Mouse (Mus musculus): ENCODE data around the gene Atp5h. TPM values are rescaled to one million over a fixed set of nuclear protein-coding genes. Genes with fewer than 3 reads are reported as not detected.

Atp5h gene
- total and polyA plus RNA-seq, 3 experiments, result 107 to 764 (median 487) TPM

DNA sequence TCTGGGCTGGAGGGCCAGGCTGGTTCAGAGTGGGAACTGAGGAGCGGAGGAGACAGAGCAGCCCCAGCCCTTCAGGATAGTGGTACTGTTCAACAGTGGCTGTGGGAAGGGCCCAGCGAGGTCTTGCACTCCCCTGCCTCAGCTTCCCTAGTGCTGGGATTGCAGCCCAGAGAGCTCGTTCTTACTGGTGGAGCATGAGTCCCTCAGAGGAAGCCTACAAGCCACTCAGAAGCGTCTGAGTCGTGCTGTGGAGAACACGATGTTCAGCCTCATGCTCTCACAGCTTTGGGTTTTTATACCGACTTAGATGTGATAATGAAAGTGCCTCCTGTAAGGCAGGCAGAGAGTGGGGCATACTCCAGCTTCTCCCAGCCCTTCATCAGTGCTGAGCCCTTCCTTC is 4.9 kb upstream of the Atp5h start:
- ATAC-seq (ENCODE audit: extremely low read depth, insufficient number of reproducible peaks, low FRiP score, poor library complexity, severe bottlenecking), result no peak
- Histone ChIP-seq H3K9me3 (replicated peaks) (no peaks in the 10 kb centered on the region), H3K4me1 (ENCODE audit: insufficient read depth, low read depth, low read length) (peaks cover 25% of the 10 kb centered on the region), H3K27me3 (ENCODE audit: insufficient read depth, low read length) (no peaks in the 10 kb centered on the region), H3K4me3 (ENCODE audit: low read depth, low read length) (no peak overlapping the region), H3K36me3 (replicated peaks) (peaks cover 72% of the 10 kb centered on the region)
- no peak for DNase-seq (ENCODE audit: low spot score)
- TF ChIP-seq GATA2 (IDR thresholded peaks at IDR 0.05; ENCODE audit: borderline replicate concordance, low read depth, low read length) (no peak), POLR2AphosphoS5 (IDR thresholded peaks at IDR 0.05; ENCODE audit: insufficient replicate concordance, low read depth, low read length) (no peak), CTCF (IDR thresholded peaks at IDR 0.05; ENCODE audit: low read depth, low read length) (no peak), TAL1 (conservative IDR thresholded peaks at IDR 0.05; ENCODE audit: low read depth, low read length) (no peak), GATA1 (IDR thresholded peaks at IDR 0.05; ENCODE audit: borderline replicate concordance, low read length) (no peak)

DNA sequence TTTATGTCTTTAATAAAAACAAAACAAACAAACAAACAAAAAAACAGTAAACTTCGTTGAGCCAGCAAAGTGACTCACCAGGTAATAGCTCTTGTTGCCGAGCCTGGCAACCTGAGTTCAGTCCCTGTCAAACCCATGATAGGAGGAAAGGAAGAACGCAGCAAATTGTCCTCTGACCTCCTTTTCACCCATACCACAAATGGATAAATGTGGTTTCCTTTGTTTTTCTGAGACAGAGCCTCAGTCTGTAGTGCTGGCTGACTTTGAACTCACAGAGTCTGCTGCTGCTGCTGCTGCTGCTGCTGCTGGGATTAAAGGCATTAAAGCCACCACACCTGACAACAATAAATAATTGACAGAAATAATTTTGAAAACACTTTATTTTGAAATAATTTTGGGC is 3.3 kb upstream of the Atp5h start:
- no peak overlapping the region for H3K4me3 ChIP-seq (ENCODE audit: low read depth, low read length)
- no peak for DNase-seq (ENCODE audit: low spot score)
- peaks cover 36% of the 10 kb centered on the region for H3K4me1 ChIP-seq (ENCODE audit: insufficient read depth, low read depth, low read length)

DNA sequence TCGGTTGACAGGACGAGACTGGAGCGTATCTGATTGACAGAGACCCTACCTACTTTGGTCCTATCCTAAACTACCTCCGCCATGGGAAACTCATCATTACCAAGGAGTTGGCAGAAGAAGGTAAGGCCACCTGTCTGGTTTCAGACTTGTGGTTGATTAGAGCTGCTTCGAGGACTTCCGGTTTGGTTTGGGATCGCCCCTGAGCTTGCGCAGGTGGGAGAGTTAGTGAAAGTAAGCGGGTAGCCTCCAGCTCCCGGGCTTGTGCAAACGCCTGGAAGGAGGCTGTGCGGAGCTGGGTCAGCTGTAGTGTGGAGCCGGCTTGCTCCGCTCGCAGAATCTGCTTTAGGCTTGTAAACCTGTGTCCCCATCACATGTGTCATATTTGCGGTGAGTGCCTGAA is 2.2 kb upstream of the Atp5h start:
- Histone ChIP-seq H3K4me1 (ENCODE audit: insufficient read depth, low read depth, low read length) (peaks cover 45% of the 10 kb centered on the region), H3K36me3 (replicated peaks) (peaks cover 61% of the 10 kb centered on the region), H3K4me3 (ENCODE audit: low read depth, low read length) (no peak overlapping the region), H3K9me3 (replicated peaks) (no peaks in the 10 kb centered on the region), H3K27me3 (ENCODE audit: insufficient read depth, low read length) (no peaks in the 10 kb centered on the region)
- ATAC-seq (ENCODE audit: extremely low read depth, insufficient number of reproducible peaks, low FRiP score, poor library complexity, severe bottlenecking), result no peak
- no peak for DNase-seq (ENCODE audit: low spot score)
- TF ChIP-seq GATA2 (IDR thresholded peaks at IDR 0.05; ENCODE audit: borderline replicate concordance, low read depth, low read length) (no peak), POLR2AphosphoS5 (IDR thresholded peaks at IDR 0.05; ENCODE audit: insufficient replicate concordance, low read depth, low read length) (no peak), CTCF (IDR thresholded peaks at IDR 0.05; ENCODE audit: low read depth, low read length) (no peak), GATA1 (IDR thresholded peaks at IDR 0.05; ENCODE audit: borderline replicate concordance, low read length) (no peak), TAL1 (conservative IDR thresholded peaks at IDR 0.05; ENCODE audit: low read depth, low read length) (no peak)

More for the DNA sequence above, 3.3 kb upstream of the Atp5h start:
- Histone ChIP-seq H3K9me3 (replicated peaks) (no peaks in the 10 kb centered on the region), H3K27me3 (ENCODE audit: insufficient read depth, low read length) (no peaks in the 10 kb centered on the region), H3K36me3 (replicated peaks) (peaks cover 61% of the 10 kb centered on the region)
- no peak for ATAC-seq (ENCODE audit: extremely low read depth, insufficient number of reproducible peaks, low FRiP score, poor library complexity, severe bottlenecking)
- no peak for TF ChIP-seq CTCF (IDR thresholded peaks at IDR 0.05; ENCODE audit: low read depth, low read length)
- TF ChIP-seq GATA2 (IDR thresholded peaks at IDR 0.05; ENCODE audit: borderline replicate concordance, low read depth, low read length), result no peak
- no peak for TF ChIP-seq GATA1 (IDR thresholded peaks at IDR 0.05; ENCODE audit: borderline replicate concordance, low read length)

DNA sequence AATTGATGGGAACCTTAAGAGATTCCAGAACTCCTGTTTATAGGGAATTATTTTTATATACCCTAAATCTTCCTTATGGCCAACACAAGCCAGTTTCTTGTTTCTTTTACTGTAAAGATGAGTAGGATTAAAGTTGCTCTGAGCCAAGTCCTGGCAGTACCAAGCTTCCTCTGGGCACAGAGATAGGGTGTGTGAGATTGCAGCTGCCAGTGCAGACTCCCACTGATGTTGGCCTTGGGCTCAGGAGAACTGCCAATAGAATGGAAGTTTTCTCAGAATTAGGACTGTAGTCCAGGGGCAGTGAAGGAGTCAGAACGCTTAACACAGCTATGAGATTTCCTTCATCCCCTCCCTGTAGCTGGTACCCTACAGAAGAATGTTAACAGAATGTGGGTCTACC is 1.6 kb upstream of the Atp5h start:
- ATAC-seq (ENCODE audit: extremely low read depth, insufficient number of reproducible peaks, low FRiP score, poor library complexity, severe bottlenecking) (no peak), DNase-seq (ENCODE audit: low spot score) (no peak)
- no peaks in the 10 kb centered on the region for H3K27me3 ChIP-seq (ENCODE audit: insufficient read depth, low read length)
- TF ChIP-seq TAL1 (conservative IDR thresholded peaks at IDR 0.05; ENCODE audit: low read depth, low read length), result no peak
- TF ChIP-seq GATA1 (IDR thresholded peaks at IDR 0.05; ENCODE audit: borderline replicate concordance, low read length), result no peak
- no peak for TF ChIP-seq CTCF (IDR thresholded peaks at IDR 0.05; ENCODE audit: low read depth, low read length)
- no peak for TF ChIP-seq POLR2AphosphoS5 (IDR thresholded peaks at IDR 0.05; ENCODE audit: insufficient replicate concordance, low read depth, low read length)
- no peak for TF ChIP-seq GATA2 (IDR thresholded peaks at IDR 0.05; ENCODE audit: borderline replicate concordance, low read depth, low read length)
- H3K36me3 ChIP-seq (replicated peaks), result peaks cover 61% of the 10 kb centered on the region
- H3K4me3 ChIP-seq (ENCODE audit: low read depth, low read length), result no peak overlapping the region
- peaks cover 46% of the 10 kb centered on the region for H3K4me1 ChIP-seq (ENCODE audit: insufficient read depth, low read depth, low read length)
- H3K9me3 ChIP-seq (replicated peaks), result no peaks in the 10 kb centered on the region

DNA sequence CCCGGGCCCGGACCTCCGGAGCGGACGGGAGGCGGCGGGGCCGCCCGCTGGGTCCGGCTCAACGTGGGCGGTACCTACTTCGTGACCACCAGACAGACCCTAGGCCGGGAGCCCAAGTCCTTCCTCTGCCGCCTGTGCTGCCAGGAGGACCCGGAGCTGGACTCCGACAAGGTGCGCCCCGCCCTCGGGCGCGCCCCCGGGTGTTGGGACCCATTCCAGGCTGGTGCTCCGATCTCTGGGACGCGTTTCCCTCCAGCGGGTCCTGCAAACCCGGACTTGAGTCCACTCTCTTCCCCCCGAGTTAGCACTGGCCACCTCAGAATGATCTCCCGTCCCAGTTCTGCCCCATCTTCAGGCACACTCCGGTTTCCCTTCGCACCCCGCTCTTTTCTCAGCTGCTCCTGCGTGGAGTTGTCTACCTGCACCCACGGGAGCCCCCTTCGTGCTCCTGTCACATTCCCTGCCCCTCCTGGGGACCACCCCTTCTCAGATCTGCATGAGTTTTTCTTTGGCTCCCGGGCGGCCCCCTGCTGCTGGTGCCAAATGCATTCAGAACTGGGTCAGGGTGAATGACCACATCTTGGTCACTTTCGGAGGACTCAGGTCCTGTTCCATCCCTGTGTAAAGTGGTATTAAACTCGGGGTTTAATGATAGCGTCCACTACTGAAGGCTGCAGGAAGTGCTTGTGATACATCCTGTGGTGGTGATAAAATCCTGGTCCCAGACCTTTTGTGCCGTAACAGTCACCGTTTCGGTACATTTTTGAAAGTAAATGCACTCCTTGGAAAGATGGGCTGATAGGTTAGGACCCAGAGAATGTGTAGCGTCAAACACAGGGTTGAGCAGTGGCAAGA is 801 bp upstream of the Atp5h start:
- Histone ChIP-seq H3K9me3 (replicated peaks) (no peaks in the 10 kb centered on the region), H3K4me3 (ENCODE audit: low read depth, low read length) (peak overlapping the region; percentile 94), H3K4me1 (ENCODE audit: insufficient read depth, low read depth, low read length) (peaks cover 46% of the 10 kb centered on the region), H3K36me3 (replicated peaks) (peaks cover 61% of the 10 kb centered on the region), H3K27me3 (ENCODE audit: insufficient read depth, low read length) (no peaks in the 10 kb centered on the region)
- ATAC-seq (ENCODE audit: extremely low read depth, insufficient number of reproducible peaks, low FRiP score, poor library complexity, severe bottlenecking), result no peak
- TF ChIP-seq CTCF (IDR thresholded peaks at IDR 0.05; ENCODE audit: low read depth, low read length), result no peak
- TF ChIP-seq TAL1 (conservative IDR thresholded peaks at IDR 0.05; ENCODE audit: low read depth, low read length), result no peak
- no peak for TF ChIP-seq GATA1 (IDR thresholded peaks at IDR 0.05; ENCODE audit: borderline replicate concordance, low read length)
- TF ChIP-seq POLR2AphosphoS5 (IDR thresholded peaks at IDR 0.05; ENCODE audit: insufficient replicate concordance, low read depth, low read length), result no peak
- TF ChIP-seq GATA2 (IDR thresholded peaks at IDR 0.05; ENCODE audit: borderline replicate concordance, low read depth, low read length), result no peak
- DNase-seq (ENCODE audit: low spot score), result peak; percentile 61

DNA sequence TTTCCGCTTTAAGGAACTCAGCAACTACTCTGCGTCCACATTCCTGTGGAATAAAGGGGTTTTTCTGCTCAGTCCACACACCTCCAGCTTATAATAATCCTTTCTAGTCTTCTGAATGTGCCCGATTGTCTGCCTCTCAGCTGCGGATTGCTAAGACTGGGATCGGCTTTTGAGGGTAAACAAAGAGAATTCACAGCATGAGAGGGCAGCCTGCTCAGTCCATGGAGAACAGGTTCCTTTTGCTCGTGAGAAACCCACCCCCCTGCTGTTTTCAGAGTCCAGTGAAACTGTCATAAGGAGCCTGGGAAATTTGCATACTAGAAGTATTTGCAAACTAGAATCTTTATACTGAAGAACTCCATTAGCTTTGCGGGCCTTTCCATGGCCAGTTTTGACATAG is 10.2 kb downstream of the Atp5h start:
- H3K36me3 ChIP-seq (replicated peaks), result peaks cover 71% of the 10 kb centered on the region
- H3K27me3 ChIP-seq (ENCODE audit: insufficient read depth, low read length), result no peaks in the 10 kb centered on the region
- peaks cover 46% of the 10 kb centered on the region for H3K4me1 ChIP-seq (ENCODE audit: insufficient read depth, low read depth, low read length)
- H3K9me3 ChIP-seq (replicated peaks), result no peaks in the 10 kb centered on the region
- TF ChIP-seq POLR2AphosphoS5 (IDR thresholded peaks at IDR 0.05; ENCODE audit: insufficient replicate concordance, low read depth, low read length) (no peak), CTCF (IDR thresholded peaks at IDR 0.05; ENCODE audit: low read depth, low read length) (no peak), GATA1 (IDR thresholded peaks at IDR 0.05; ENCODE audit: borderline replicate concordance, low read length) (no peak), GATA2 (IDR thresholded peaks at IDR 0.05; ENCODE audit: borderline replicate concordance, low read depth, low read length) (no peak), TAL1 (conservative IDR thresholded peaks at IDR 0.05; ENCODE audit: low read depth, low read length) (no peak)
- ATAC-seq (ENCODE audit: extremely low read depth, insufficient number of reproducible peaks, low FRiP score, poor library complexity, severe bottlenecking), result no peak
- H3K4me3 ChIP-seq (ENCODE audit: low read depth, low read length), result no peak overlapping the region
- DNase-seq (ENCODE audit: low spot score), result no peak

Measured in G1E (cell line).